Mouse (Mus musculus) neural tube, embryonic 12.5 days (tissue): ENCODE results near the gene Olfr168. TPM values are rescaled to one million over a fixed set of nuclear protein-coding genes. Genes with fewer than 3 reads are reported as not detected.
"Not testable (repeated sequence)": the region's sequence is repeated elsewhere in the genome, so short reads cannot be mapped to it uniquely, and the experiment has no call there.

ENCODE experiments used
- ATAC-seq: fragments of 200-750 bp; cut with Nextera tagmentation; 2 replicates; pipeline ENCODE4 v1.8.0; 2017; ENCODE audit warnings: low read depth, mild to moderate bottlenecking, moderate TSS enrichment, moderate library complexity; ENCODE audit not compliant: low FRiP score
- H3K27ac ChIP-seq: fragments of 300-500 bp; sonication (generic); 2 replicates; pipeline ENCODE4 v1.5.1; 2016
- H3K27me3 ChIP-seq: fragments of 300-500 bp; sonication (generic); replicated peaks from 2 replicates; pipeline ENCODE4 v1.6.1; 2016; ENCODE audit warnings: mild to moderate bottlenecking
- H3K36me3 ChIP-seq: fragments of 300-500 bp; sonication (generic); 2 replicates; pipeline ENCODE4 v1.6.1; 2016; ENCODE audit warnings: mild to moderate bottlenecking
- H3K4me1 ChIP-seq: fragments of 300-500 bp; sonication (generic); 2 replicates; pipeline ENCODE4 v1.6.1; 2016
- H3K4me2 ChIP-seq: fragments of 300-500 bp; sonication (generic); replicated peaks from 2 replicates; pipeline ENCODE4 v1.6.1; 2016; ENCODE audit warnings: mild to moderate bottlenecking
- H3K4me3 ChIP-seq: fragments of 300-500 bp; sonication (generic); 2 replicates; pipeline ENCODE4 v1.5.1; 2016
- H3K9ac ChIP-seq: fragments of 300-500 bp; sonication (generic); 2 replicates; pipeline ENCODE4 v1.6.1; 2016; ENCODE audit warnings: mild to moderate bottlenecking
- H3K9me3 ChIP-seq: fragments of 300-500 bp; sonication (generic); 2 replicates; pipeline ENCODE4 v1.6.1; 2016; ENCODE audit warnings: mild to moderate bottlenecking
- WGBS: fragments of 180-500 bp; shearing (Covaris S2); methylation state at CpG from one replicate; pipeline ENCODE4 v1.1.7; 2016; 5-methylcytosine and 5-hydroxymethylcytosine counted together
- polyA plus RNA-seq: library from polyadenylated mRNA; unstranded; fragments of >200 nt; fragmentation: Nextera tagmentation; extraction: Ambion mirVana; gene quantifications from 2 replicates; pipeline ENCODE4 v1.2.1, GENCODE M21; 2016

Olfr168 gene
- polyA plus RNA-seq = not detected in 2 replicates

- Histone ChIP-seq H3K4me1 (no peaks in the 10 kb centered on the region), H3K27ac (no peak within 1 kb of the TSS), H3K36me3 (no peaks in the 10 kb centered on the region), H3K9ac (no peak within 1 kb of the TSS), H3K27me3 (no peaks in the 10 kb centered on the region), H3K9me3 (no peaks in the 10 kb centered on the region), H3K4me3 (no peak within 1 kb of the TSS), H3K4me2 (no peak within 1 kb of the TSS)
- no peak for ATAC-seq
These were observed at the start of gene Olfr168 for GRCm38 (mm10) chr16:19535455-19535854. Gene Olfr168, minus strand, starts transcription at chr16:19535555.

- not testable (repeated sequence) for H3K4me2 ChIP-seq, H3K9me3 ChIP-seq, H3K4me3 ChIP-seq, H3K4me1 ChIP-seq, H3K9ac ChIP-seq, H3K27me3 ChIP-seq, H3K27ac ChIP-seq, ATAC-seq, H3K36me3 ChIP-seq
- WGBS = 86% methylated on average over 2 of the region's 2 CpGs
These were observed 36.4 kb upstream of the Olfr168 start, which contains the start of gene Olfr169 for GRCm38 (mm10) chr16:19571709-19572108. Gene Olfr169, minus strand, starts transcription at chr16:19571809.

- not testable (repeated sequence) for H3K27ac ChIP-seq, H3K27me3 ChIP-seq, H3K36me3 ChIP-seq, H3K4me2 ChIP-seq, H3K4me1 ChIP-seq, H3K4me3 ChIP-seq, ATAC-seq, H3K9ac ChIP-seq, H3K9me3 ChIP-seq
- WGBS = 90% methylated on average over 7 of the region's 7 CpGs
These were observed 18.1 kb upstream of the Olfr168 start for GRCm38 (mm10) chr16:19553429-19553828.

GRCm38 (mm10) chr16:19552246-19552645, 16.9 kb upstream of the Olfr168 start:
- not testable (repeated sequence) for ATAC-seq, H3K9ac ChIP-seq, H3K4me1 ChIP-seq, H3K4me2 ChIP-seq, H3K9me3 ChIP-seq, H3K4me3 ChIP-seq, H3K27ac ChIP-seq, H3K36me3 ChIP-seq, H3K27me3 ChIP-seq
- 93% methylated on average over 3 of the region's 3 CpGs for WGBS

GRCm38 (mm10) chr16:19522166-19522565, 13.2 kb downstream of the Olfr168 start, which contains the start of gene Olfr167:
Gene Olfr167, minus strand, starts transcription at chr16:19522266.
- Histone ChIP-seq H3K4me2 (no peak within 1 kb of the TSS), H3K27ac (no peak within 1 kb of the TSS), H3K36me3 (no peaks in the 10 kb centered on the region), H3K4me1 (no peaks in the 10 kb centered on the region), H3K27me3 (no peaks in the 10 kb centered on the region), H3K4me3 (no peak within 1 kb of the TSS), H3K9ac (no peak within 1 kb of the TSS), H3K9me3 (no peaks in the 10 kb centered on the region)
- WGBS = 85% methylated on average over 2 of the region's 2 CpGs
- no peak for ATAC-seq

- no peaks in the 10 kb centered on the region for H3K27me3 ChIP-seq
- H3K4me2 ChIP-seq = no peak within 1 kb of the TSS
- no peak within 1 kb of the TSS for H3K4me3 ChIP-seq
- H3K9ac ChIP-seq = no peak within 1 kb of the TSS
- ATAC-seq = no peak
- no peaks in the 10 kb centered on the region for H3K4me1 ChIP-seq
- no peaks in the 10 kb centered on the region for H3K36me3 ChIP-seq
- no peak within 1 kb of the TSS for H3K27ac ChIP-seq
- no peaks in the 10 kb centered on the region for H3K9me3 ChIP-seq
These were observed 52.0 kb downstream of the Olfr168 start, which contains the start of gene Olfr166 for GRCm38 (mm10) chr16:19483394-19483793. Gene Olfr166, plus strand, starts transcription at chr16:19483694.

Other genes starting within 250 kb of the Olfr168 start
- gene Olfr164, start 221.5 kb downstream of the Olfr168 start, polyA plus RNA-seq = not detected in 2 replicates
- gene Olfr165, start 112.4 kb downstream of the Olfr168 start, polyA plus RNA-seq = not detected in 2 replicates
- gene Olfr166, start 51.9 kb downstream of the Olfr168 start, polyA plus RNA-seq = not detected in 2 replicates
- not detected in 2 replicates for gene Olfr167, start 13.3 kb downstream of the Olfr168 start, polyA plus RNA-seq
- gene Olfr169, start 36.3 kb upstream of the Olfr168 start, polyA plus RNA-seq = not detected in 2 replicates
- not detected in 2 replicates for gene Olfr170, start 76.3 kb upstream of the Olfr168 start, polyA plus RNA-seq
- not detected in 2 replicates for gene Olfr171, start 94.4 kb upstream of the Olfr168 start, polyA plus RNA-seq
- not detected in 2 replicates for gene Lamp3, start 170.8 kb upstream of the Olfr168 start, polyA plus RNA-seq
- gene B3gnt5, start 224.7 kb upstream of the Olfr168 start, polyA plus RNA-seq = 42.8 and 43.7 TPM in 2 replicates